Mouse (Mus musculus) bone marrow macrophage, adult 2 months (primary cell): ENCODE results near the gene Zfp143.

Source experiments
- CTCF ChIP-seq: IDR thresholded peaks from 2 replicates; pipeline ENCODE4 v1.5.1; 2012; ENCODE audit warnings: low read depth, mild to moderate bottlenecking, low read length, moderate library complexity
- POLR2A ChIP-seq: IDR thresholded peaks from 2 replicates; pipeline ENCODE4 v1.6.1; 2012; ENCODE audit warnings: mild to moderate bottlenecking, low read depth, low read length, borderline replicate concordance

DNA sequence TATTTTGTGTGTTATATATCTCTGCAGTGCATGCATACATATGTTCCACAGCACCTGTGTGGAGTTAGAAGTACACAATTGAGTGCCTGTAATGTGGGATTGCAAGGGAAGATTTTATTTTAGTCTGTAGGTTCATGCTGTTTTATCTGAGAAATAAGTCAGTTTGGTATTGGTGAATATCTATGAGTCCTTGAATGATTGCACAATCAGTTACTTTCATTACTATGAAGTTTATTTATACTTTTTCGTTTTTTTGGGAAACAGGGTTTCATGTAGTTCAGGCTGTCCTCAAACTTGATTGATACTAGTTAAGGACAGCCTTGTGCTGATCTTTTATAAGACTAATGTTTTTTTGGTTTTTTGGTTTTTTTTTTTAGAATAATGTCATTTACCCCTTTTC, 37.5 kb upstream of the Zfp143 start:
- TF ChIP-seq POLR2A (no peak), CTCF (no peak)
